Mouse (Mus musculus) CD4-positive helper T cell, adult 2 months (primary cell): Measurements from ENCODE around the gene Myh9.

Experiments
- DNase-seq: peaks from one replicate; pipeline ENCODE4 v3.0.0-alpha.2; 2012; ENCODE audit warnings: low read depth, missing footprints, low spot score

Gene Myh9

GRCm38 (mm10) chr15:77810416-77811098 is 31.4 kb downstream of the Myh9 start:
- DNase-seq, result peak; percentile 40

GRCm38 (mm10) chr15:77809434-77809833 is 32.5 kb downstream of the Myh9 start:
- no peak for DNase-seq

DNA sequence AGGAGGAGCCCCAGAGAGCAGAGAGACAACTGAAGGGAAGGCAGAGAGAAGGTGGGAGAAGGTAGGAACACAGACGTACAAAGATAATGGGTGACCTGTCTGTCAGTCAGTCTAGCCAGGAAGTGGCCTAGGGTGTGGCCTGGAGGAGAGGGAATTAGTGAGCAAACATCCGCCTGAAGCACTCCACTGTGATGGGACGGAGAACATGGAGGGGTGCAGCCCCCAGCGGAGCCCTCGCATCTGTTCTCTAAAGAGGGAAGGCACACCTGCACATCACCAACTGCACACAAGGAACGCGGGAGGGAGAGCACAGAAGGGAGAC is 34.8 kb downstream of the Myh9 start:
- DNase-seq, result peak; percentile 77

- peak; percentile 41 for DNase-seq
These were observed 35.3 kb downstream of the Myh9 start for GRCm38 (mm10) chr15:77806565-77807263.

DNA sequence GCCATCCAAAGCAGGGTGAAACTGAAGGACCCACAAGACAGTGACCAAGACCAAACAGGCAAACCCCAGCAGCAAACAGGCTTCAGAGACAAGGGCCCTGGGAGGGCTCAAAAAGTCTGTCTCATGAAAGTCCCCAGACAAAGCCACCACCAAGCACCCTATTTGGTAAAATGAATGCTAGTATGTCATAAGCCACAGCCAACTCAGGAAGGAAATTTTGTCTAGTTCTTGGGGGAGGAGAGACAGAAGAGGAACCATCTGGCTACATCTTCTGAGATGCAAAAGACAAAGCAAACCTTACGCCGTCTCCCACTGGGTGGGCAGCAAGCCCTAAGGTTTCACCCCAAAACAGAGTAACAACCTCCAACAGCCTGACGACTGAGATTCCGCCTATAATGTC is 36.3 kb downstream of the Myh9 start:
- DNase-seq, result peak; percentile 81

DNA sequence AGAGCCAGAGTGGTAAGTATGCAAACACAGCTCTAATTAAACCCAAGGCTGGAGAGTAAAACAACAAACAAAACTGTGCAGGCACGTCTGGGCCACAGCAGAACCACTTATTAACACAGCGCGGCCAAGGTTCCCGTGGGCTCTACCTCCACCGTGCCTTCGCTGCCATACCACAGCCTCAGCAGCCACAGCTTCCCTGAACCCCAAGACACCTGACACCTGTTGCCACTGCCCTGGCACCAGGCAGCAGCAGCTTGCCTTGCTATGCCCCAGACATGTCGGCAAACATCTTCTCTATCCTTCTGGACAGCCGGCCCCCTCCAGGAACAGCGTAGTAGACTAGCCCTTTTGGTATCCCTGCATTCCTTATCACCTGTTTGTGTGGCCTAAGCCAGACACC is 37.0 kb downstream of the Myh9 start:
- peak; percentile 59 for DNase-seq

GRCm38 (mm10) chr15:77804460-77804859 is 37.5 kb downstream of the Myh9 start:
- DNase-seq, result no peak

- no peak for DNase-seq
These were observed 38.2 kb downstream of the Myh9 start for GRCm38 (mm10) chr15:77803747-77804146.

DNA sequence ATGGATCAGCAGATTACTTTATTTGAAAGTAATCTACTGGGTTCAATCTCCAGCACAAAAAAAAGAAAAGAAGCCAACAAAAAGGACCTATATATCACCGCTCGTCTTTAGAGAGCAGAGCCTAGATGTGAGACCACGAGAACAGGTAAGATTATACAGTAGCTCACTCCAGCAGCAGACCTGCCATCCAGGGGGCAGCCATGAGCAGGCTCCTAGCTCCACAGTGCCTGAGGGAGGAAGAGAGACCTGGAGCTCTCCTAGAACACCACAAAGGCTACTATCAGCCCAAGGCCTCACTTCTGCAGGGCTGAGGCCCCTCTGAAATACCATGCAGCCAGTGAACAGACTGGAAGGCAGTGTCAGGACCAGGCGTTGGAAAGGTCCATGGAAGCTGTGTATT is 39.0 kb downstream of the Myh9 start:
- peak; percentile 49 for DNase-seq

DNA sequence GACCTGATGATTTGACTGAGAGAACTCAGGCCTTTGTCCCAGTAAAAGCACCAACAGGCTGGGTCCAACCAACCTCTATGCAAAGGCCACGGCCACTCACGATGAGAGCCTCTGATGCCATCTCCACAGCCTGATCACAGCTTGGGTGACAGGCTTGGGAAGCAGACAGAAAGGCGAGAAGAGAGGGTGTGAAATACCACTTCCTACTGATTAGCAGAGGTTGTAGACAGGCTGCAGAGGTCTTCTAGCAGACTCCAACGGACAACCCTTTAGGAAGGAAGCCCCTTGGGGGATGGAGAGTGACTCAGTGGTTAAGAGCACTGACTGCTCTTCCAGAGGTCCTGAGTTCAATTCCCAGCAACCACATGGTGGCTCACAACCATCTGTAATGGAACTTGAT is 40.8 kb downstream of the Myh9 start:
- DNase-seq, result peak; percentile 79

DNA sequence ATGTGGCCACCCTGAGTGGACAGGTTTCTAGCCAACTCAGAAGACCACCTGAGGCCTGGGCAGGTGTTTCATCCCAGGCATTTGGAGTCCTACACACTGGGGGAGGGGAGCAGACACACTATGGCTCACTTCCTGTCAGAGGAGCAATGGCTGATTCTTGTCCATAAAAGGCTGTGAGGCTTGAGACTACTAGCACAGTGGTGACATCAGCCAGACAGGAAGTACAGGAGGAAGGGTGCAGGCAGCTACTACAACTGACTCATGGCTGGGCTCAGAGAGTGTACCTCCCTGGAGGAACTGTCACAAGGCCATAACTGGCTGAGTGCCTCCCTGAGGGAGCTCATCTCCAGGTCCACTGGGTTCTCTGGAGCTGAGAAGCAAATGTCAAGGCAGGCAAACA is 41.5 kb downstream of the Myh9 start:
- peak; percentile 93 for DNase-seq

GRCm38 (mm10) chr15:77799491-77800474 is 42.2 kb downstream of the Myh9 start:
- DNase-seq, result peak; percentile 62

DNA sequence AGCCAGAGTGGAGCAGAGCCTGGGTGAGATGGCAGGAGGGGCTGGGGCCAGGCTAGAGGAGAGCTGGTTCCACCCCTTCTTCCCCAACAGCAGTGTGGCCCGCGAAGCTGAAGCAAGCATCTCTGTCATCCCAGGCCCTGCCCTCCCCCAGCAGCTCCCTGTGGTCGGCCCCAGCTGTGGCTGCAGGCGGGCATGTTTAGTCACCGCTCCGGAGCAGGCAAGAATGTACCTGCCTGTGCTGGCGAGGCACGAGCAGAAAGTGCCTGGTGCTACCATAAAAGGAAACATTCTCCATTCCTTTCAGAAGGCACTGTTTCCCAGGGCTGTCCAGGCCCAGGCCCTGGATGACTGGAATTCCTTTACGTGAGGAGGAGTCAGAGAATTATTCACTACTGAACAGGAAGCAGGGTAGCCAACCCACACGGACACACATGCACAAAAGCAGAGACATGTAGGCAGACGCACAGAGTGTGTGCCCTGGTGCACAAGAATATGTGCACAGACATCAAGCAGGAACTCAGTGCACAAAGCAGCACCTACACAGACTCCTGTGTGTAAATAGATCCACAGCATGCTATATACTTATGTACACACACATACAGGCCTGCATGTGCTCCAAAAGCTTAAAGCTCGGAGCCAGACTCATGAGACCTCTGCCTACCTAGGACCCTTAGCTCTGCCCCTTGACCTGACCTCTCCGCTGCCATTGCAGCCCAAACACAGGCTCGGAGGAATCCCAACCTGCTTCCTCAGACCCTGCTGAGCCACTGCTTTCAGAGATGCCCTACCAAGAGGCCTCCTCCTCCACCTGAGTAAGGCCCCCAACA is 43.1 kb downstream of the Myh9 start:
- peak; percentile 86 for DNase-seq

DNA sequence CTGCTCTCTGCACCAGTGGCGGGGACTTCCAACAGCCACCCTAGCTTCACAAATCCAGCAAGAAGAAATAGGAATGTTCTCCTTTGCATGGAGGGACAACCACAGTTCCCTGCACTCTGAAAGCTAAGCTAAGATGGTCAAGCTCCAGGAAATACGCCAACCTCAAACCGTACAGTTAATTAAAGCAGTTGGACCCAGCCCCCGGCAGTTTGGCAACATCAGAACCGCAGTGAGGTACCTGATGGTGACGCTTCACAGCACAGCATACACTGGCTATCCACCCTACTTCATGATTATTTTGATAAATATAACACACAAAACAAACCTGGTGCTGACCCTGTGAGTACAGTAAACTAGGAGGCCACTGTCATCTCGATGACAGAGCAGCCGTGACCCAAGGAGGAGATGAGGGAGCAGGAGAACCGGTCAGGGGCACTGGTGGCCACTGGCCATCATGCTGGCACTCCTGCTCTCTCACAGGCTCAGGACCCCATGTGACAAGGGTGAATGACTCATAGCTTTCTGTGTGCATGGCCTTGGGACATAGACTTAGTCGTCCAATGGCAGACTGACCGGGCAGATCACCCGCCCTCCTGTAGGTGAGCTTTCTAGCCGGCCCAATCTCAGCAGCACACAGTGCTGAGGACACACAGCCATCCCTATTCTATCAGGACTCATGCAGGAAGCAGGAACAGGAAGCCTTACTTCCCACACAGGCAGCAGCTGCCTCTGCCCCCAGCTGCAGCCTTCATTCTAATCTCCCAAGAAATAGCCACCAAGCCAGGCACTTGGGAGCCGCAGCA is 44.2 kb downstream of the Myh9 start:
- DNase-seq, result peak; percentile 37

GRCm38 (mm10) chr15:77796409-77797035 is 45.5 kb downstream of the Myh9 start:
- peak; percentile 47 for DNase-seq

DNA sequence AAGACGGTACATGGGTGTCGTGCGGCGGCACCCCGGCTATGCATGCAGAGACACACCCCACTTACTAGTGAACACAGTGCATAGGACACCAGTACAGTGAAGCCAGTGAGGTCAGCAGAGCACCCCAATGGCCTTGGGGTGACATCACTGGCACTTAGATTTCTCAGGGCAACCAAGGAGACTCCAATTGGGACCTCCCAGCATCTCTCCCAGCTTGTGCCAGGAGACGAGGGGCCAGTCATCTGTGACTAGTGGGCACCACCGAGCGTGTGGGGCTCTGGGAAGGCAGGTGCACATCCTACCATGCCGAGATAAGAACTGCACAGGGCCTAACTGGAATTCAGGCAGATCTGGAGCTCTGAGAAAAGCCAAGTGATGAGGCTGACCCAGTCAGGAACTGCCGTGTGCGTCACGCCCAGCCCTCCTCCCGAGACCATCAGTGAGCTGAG is 47.0 kb downstream of the Myh9 start:
- no peak for DNase-seq

DNA sequence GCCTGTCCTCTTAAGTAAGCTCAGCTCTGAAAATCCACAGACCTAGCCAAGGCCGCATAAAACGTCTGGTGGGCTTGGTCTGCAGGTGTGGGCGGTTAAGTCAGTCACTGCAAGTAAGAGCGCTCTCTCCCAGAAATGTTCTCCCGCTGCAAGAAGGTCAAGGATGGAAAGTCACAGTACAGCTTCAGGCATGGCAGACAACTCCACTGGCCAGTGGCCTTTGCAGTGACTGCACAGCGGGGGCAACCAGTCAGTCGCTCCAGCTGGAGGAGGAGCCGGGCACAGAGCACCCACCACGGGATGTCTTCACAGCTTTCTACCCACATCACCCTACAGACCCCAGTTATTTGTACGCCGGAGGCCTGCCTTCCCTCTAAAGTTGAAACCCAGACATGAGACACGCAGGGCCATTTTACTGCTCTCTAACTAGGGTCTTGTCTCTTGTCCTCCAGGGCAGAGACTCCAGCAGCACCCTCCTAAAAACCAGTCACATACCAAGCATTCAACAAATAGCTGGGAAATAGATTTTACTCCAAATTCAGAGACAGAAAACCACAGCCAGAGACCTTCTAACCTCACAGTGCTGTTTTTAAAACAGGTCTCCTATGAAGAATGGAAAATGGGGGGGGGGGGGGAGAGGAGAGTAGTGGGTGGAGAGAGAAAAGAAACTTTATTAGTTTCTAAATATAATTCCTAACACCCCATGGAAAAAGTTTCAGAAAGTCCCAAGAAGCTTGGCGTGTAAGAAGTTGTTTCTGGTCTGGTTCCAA is 47.7 kb downstream of the Myh9 start:
- DNase-seq, result peak; percentile 59

DNA sequence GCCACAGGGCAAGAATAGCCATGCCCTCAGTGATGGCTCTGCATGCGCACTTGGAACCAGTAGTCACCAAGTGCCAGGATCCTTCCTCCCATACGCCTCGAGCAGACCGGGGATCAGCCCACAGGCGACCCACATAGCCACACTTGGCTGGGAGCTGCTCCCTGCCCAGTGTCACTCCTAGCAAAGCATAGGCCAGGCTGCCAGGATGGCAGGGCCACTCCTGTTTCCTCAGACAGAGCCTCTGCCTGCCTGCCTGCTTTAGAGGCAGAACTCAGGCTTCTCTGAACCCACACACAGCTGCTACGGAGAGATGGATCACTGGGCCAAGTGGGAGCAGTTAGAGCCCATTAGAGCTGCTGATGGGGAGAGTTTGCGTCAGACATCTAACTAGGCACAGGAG is 48.4 kb downstream of the Myh9 start:
- DNase-seq, result no peak

GRCm38 (mm10) chr15:77793094-77793493 is 48.9 kb downstream of the Myh9 start:
- no peak for DNase-seq
